Mouse (Mus musculus) CH12.LX (cell line): ENCODE data around the gene Iqcn. TPM values are rescaled to one million over a fixed set of nuclear protein-coding genes. Genes with fewer than 3 reads are reported as not detected.

Experiments
- DNase-seq: peaks from one replicate; pipeline ENCODE4 v3.0.0-alpha.2; 2013; ENCODE audit errors: extremely low read depth
- H3K27ac ChIP-seq: 2 replicates; pipeline ENCODE4 v1.5.1; 2012; ENCODE audit warnings: low read depth, mild to moderate bottlenecking, control low read depth, moderate library complexity; ENCODE audit not compliant: insufficient read depth
- H3K27me3 ChIP-seq: replicated peaks from 2 replicates; pipeline ENCODE3; 2012; ENCODE audit warnings: inconsistent platforms
- H3K36me3 ChIP-seq, 2 experiments: replicated peaks in 1 of 2; 2 replicates each; pipeline versions ENCODE3 to v1.6.1; 2012; ENCODE audit warnings: inconsistent platforms in 1 of 2, low read length in 1 of 2, mild to moderate bottlenecking in 1 of 2, mixed read lengths in 1 of 2, moderate library complexity in 1 of 2; ENCODE audit not compliant: control insufficient read depth in 1 of 2, insufficient read depth in 1 of 2
- H3K4me1 ChIP-seq, 2 experiments: 2 replicates each; pipeline ENCODE4 v1.6.1; 2012; ENCODE audit warnings: inconsistent platforms in 1 of 2, moderate library complexity in 1 of 2; ENCODE audit not compliant: insufficient read depth in 2 of 2, control insufficient read depth in 1 of 2
- H3K4me2 ChIP-seq: 2 replicates; pipeline ENCODE4 v1.6.1; 2012; ENCODE audit warnings: low read depth, mild to moderate bottlenecking, control low read depth; ENCODE audit not compliant: poor library complexity, insufficient read depth, severe bottlenecking
- H3K4me3 ChIP-seq, 3 experiments: fragments of 150-350 bp in 1 of 3; sonication (generic) in 1 of 3; replicated peaks in 1 of 3; 2 replicates each; pipeline versions ENCODE3 to v1.5.1; 2011 to 2012; ENCODE audit warnings: low read depth in 2 of 3, low read length in 2 of 3, mild to moderate bottlenecking in 2 of 3, moderate library complexity in 2 of 3, control low read depth in 1 of 3, improper control_type of control experiment in 1 of 3, inconsistent platforms in 1 of 3, mixed read lengths in 1 of 3; ENCODE audit not compliant: poor library complexity in 1 of 3
- H3K79me2 ChIP-seq: replicated peaks from 2 replicates; pipeline ENCODE4 v1.6.1; 2012; ENCODE audit warnings: mild to moderate bottlenecking, moderate library complexity; ENCODE audit not compliant: control insufficient read depth, poor library complexity, insufficient read depth, severe bottlenecking; ENCODE audit errors: extremely low read depth
- H3K9ac ChIP-seq: 2 replicates; pipeline ENCODE4 v1.6.1; 2012; ENCODE audit warnings: low read depth, mild to moderate bottlenecking, control low read depth, moderate library complexity; ENCODE audit not compliant: insufficient read depth
- H3K9me3 ChIP-seq: replicated peaks from 2 replicates; pipeline ENCODE3; 2012; ENCODE audit warnings: low read length, inconsistent platforms, mixed read lengths
- BHLHE40 ChIP-seq: IDR thresholded peaks from 2 replicates; pipeline ENCODE4 v1.6.1; 2011; ENCODE audit warnings: mild to moderate bottlenecking, low read depth, low read length, improper control_type of control experiment
- CHD1 ChIP-seq: IDR thresholded peaks from 2 replicates; pipeline ENCODE4 v1.6.1; 2012; ENCODE audit warnings: low read depth, low read length, improper control_type of control experiment, inconsistent platforms
- CHD2 ChIP-seq: IDR thresholded peaks from 2 replicates; pipeline ENCODE4 v1.6.1; 2011; ENCODE audit warnings: low read length, improper control_type of control experiment
- ELF1 ChIP-seq: IDR thresholded peaks from 2 replicates; pipeline ENCODE4 v1.6.1; 2014; ENCODE audit warnings: low read depth, mild to moderate bottlenecking, inconsistent platforms, low read length, improper control_type of control experiment
- EP300 ChIP-seq: IDR thresholded peaks from 2 replicates; pipeline ENCODE4 v1.6.1; 2011; ENCODE audit warnings: low read length, improper control_type of control experiment
- ETS1 ChIP-seq: conservative IDR thresholded peaks from 2 replicates; pipeline ENCODE4 v1.6.1; 2012; ENCODE audit warnings: low read depth, mild to moderate bottlenecking, inconsistent platforms, low read length, improper control_type of control experiment, moderate library complexity
- NRF1 ChIP-seq: IDR thresholded peaks from 2 replicates; pipeline ENCODE4 v1.6.1; 2014; ENCODE audit warnings: low read depth, mild to moderate bottlenecking, inconsistent platforms, low read length, improper control_type of control experiment, moderate library complexity
- PAX5 ChIP-seq: IDR thresholded peaks from 2 replicates; pipeline ENCODE4 v1.6.1; 2012; ENCODE audit warnings: low read length, inconsistent platforms, mixed read lengths
- POLR2A ChIP-seq: IDR thresholded peaks from 2 replicates; pipeline ENCODE4 v1.6.1; 2011; ENCODE audit warnings: low read depth, mild to moderate bottlenecking, improper control_type of control experiment, low read length
- TBP ChIP-seq: conservative IDR thresholded peaks from 2 replicates; pipeline ENCODE4 v1.6.1; 2011; ENCODE audit warnings: low read depth, low read length, improper control_type of control experiment
- TCF12 ChIP-seq: IDR thresholded peaks from 2 replicates; pipeline ENCODE4 v1.6.1; 2014; ENCODE audit warnings: low read depth, mild to moderate bottlenecking, inconsistent platforms, low read length, improper control_type of control experiment
- ZC3H11A ChIP-seq: IDR thresholded peaks from 2 replicates; pipeline ENCODE4 v1.6.1; 2012; ENCODE audit warnings: low read depth, mild to moderate bottlenecking, inconsistent platforms, low read length, improper control_type of control experiment
- ZKSCAN1 ChIP-seq: IDR thresholded peaks from 2 replicates; pipeline ENCODE4 v1.6.1; 2012; ENCODE audit warnings: low read depth, inconsistent platforms, low read length, improper control_type of control experiment, borderline replicate concordance
- dilution Hi-C: fragments of 300-500 bp; cut with MboI; formaldehyde crosslinking; loops from 2 replicates; pipeline ENCODE4 v1.14.3; 2020; ENCODE audit warnings: low sequenced_read_pairs; ENCODE audit not compliant: extremely low pct_unique_long_range_greater_than_20kb, extremely low pct_ligation_motif_present
- in situ Hi-C: fragments of 300-500 bp; cut with MboI; formaldehyde crosslinking; loops from 3 replicates; pipeline ENCODE4 v1.14.3; 2019; ENCODE audit warnings: low sequenced_read_pairs, low pct_ligation_motif_present, low pct_unique_long_range_greater_than_20kb, mixed read lengths
- polyA plus RNA-seq: library from polyadenylated mRNA; unstranded; fragments of >175 nt; gene quantifications from 2 replicates; pipeline ENCODE4 v1.2.1, GENCODE M21; 2012; ENCODE audit warnings: low read depth; ENCODE audit not compliant: insufficient read length
- total RNA-seq, 2 experiments: library from RNA; depleted of rRNA; stranded (reverse); fragments of 300-350 nt in 1 of 2; fragments of >200 nt in 1 of 2; gene quantifications; 2 replicates each; pipeline ENCODE4 v1.2.3; 2012 to 2014

Gene Iqcn
- total and polyA plus RNA-seq, 3 experiments: 0.07 TPM; not detected in 2

- Histone ChIP-seq H3K9ac (no peak overlapping the region), H3K4me2 (peak overlapping the region; percentile 69), H3K27ac (peak overlapping the region; percentile 61), H3K4me3 (peak overlapping the region in 2 of 3 experiments; percentile 21 to 67), H3K27me3 (no peaks in the 10 kb centered on the region), H3K4me1 (peaks cover 29 to 67% of the 10 kb centered on the region in 2 experiments), H3K36me3 (peaks cover 33 to 34% of the 10 kb centered on the region in 2 experiments), H3K79me2 (peaks cover 16% of the 10 kb centered on the region), H3K9me3 (no peaks in the 10 kb centered on the region)
- no peak for DNase-seq
- dilution Hi-C loops: no loop called here
- TF ChIP-seq ZKSCAN1: no peak
- no peak for TF ChIP-seq NRF1
- TF ChIP-seq CHD2: 0 out of 2 replicates have a peak, but pooled peaks have one; percentile 12
- 0 out of 2 replicates have a peak, but pooled peaks have one; percentile 16 for TF ChIP-seq EP300
- TF ChIP-seq BHLHE40: peak; percentile 25; the same call in 1 of the 2 replicates
- peak; percentile 47; the same call in 1 of the 2 replicates for TF ChIP-seq TCF12
- in situ Hi-C loops: no loop called here
Measured at GRCm38 (mm10) chr8:70674716-70675115, 28.5 kb upstream of the Iqcn start.

GRCm38 (mm10) chr8:70675336-70675735, 27.9 kb upstream of the Iqcn start:
- peaks cover 29 to 73% of the 10 kb centered on the region in 2 experiments for H3K4me1 ChIP-seq
- in situ Hi-C loops: no loop called here
- peak overlapping the region in 1 of 3 experiments; percentile 21 for H3K4me3 ChIP-seq
- peaks cover 40% of the 10 kb centered on the region in 2 experiments for H3K36me3 ChIP-seq
- peaks cover 16% of the 10 kb centered on the region for H3K79me2 ChIP-seq
- no peaks in the 10 kb centered on the region for H3K9me3 ChIP-seq
- H3K27ac ChIP-seq: peak overlapping the region; percentile 61; the same call in 1 of the 2 replicates
- DNase-seq: no peak
- H3K27me3 ChIP-seq: no peaks in the 10 kb centered on the region
- H3K9ac ChIP-seq: no peak overlapping the region
- TF ChIP-seq CHD2: no peak
- peak; percentile 41; the same call in 1 of the 2 replicates for TF ChIP-seq ELF1
- TF ChIP-seq, all 38 proteins: peak for 1
- dilution Hi-C loops: no loop called here
- H3K4me2 ChIP-seq: no peak overlapping the region

GRCm38 (mm10) chr8:70677451-70678080, 25.7 kb upstream of the Iqcn start:
- H3K4me3 ChIP-seq: peak overlapping the region in 1 of 3 experiments; percentile 26
- H3K27ac ChIP-seq: peak overlapping the region; percentile 13; the same call in 1 of the 2 replicates
- dilution Hi-C loops (no loop called here), in situ Hi-C loops (no loop called here)
- TF ChIP-seq PAX5 (no peak), TBP (no peak), TCF12 (no peak), CHD1 (no peak), ETS1 (no peak; the same call in 1 of the 2 replicates), POLR2A (no peak), ZC3H11A (no peak)
- no peaks in the 10 kb centered on the region for H3K9me3 ChIP-seq
- no peak overlapping the region for H3K9ac ChIP-seq
- DNase-seq: no peak
- H3K79me2 ChIP-seq: peaks cover 16% of the 10 kb centered on the region
- H3K4me1 ChIP-seq: peaks cover 33 to 80% of the 10 kb centered on the region in 2 experiments
- peaks cover 42 to 46% of the 10 kb centered on the region in 2 experiments for H3K36me3 ChIP-seq
- no peak overlapping the region for H3K4me2 ChIP-seq
- H3K27me3 ChIP-seq: no peaks in the 10 kb centered on the region
